Mouse (Mus musculus): Measurements from ENCODE around the gene Iah1.

DNA sequence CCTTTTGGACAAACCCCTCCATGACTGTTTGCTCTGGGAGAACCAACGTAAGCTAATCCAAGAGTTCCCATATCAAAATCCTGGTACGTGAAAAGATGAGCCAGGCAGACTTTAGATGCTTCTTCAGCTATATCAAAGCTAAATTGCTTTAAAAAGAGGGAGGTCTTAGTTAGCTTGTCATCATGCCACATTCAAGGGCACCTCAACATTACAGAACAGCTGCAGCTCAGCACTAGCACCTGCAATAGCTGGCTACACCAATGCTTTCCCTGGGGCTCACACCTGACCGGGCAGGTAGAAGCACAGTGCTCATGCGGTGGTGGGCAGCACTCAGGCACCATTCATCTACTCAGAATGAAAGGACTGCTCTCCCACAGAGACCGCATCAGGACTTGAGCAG, 24.5 kb downstream of the Iah1 start:
- TF ChIP-seq CTCF (IDR thresholded peaks at IDR 0.05; ENCODE audit: low read depth, low read length) (no peak), POLR2AphosphoS5 (IDR thresholded peaks at IDR 0.05; ENCODE audit: insufficient replicate concordance, low read depth, low read length) (no peak)
